Mouse (Mus musculus) forebrain, postnatal 0 days (tissue): ENCODE data around the gene Pm20d1. TPM values are rescaled to one million over a fixed set of nuclear protein-coding genes. Genes with fewer than 3 reads are reported as not detected.

Experiments used
- ATAC-seq: fragments of 200-750 bp; cut with Nextera tagmentation; 2 replicates; pipeline ENCODE4 v1.8.0; 2017; ENCODE audit warnings: mild to moderate bottlenecking, moderate library complexity
- DNase-seq: peaks from one replicate; pipeline ENCODE4 v3.0.0-alpha.2; 2015
- H3K27ac ChIP-seq: fragments of 300-500 bp; sonication (generic); 2 replicates; pipeline ENCODE4 v1.5.1; 2014; ENCODE audit warnings: low read depth, mild to moderate bottlenecking, antibody characterized with exemption, low read length, moderate library complexity, mixed read lengths
- H3K27me3 ChIP-seq: fragments of 300-500 bp; sonication (generic); 2 replicates; pipeline ENCODE4 v1.6.1; 2014; ENCODE audit warnings: mild to moderate bottlenecking, low read length, mixed read lengths; ENCODE audit not compliant: insufficient read depth
- H3K36me3 ChIP-seq: fragments of 300-500 bp; sonication (generic); 2 replicates; pipeline ENCODE4 v1.6.1; 2014; ENCODE audit warnings: mild to moderate bottlenecking, moderate library complexity; ENCODE audit not compliant: insufficient read depth
- H3K4me1 ChIP-seq: fragments of 300-500 bp; sonication (generic); 2 replicates; pipeline ENCODE4 v1.6.1; 2014; ENCODE audit warnings: antibody characterized with exemption; ENCODE audit not compliant: insufficient read depth
- H3K4me2 ChIP-seq: fragments of 300-500 bp; sonication (generic); 2 replicates; pipeline ENCODE4 v1.6.1; 2014; ENCODE audit warnings: low read depth, mild to moderate bottlenecking, moderate library complexity
- H3K4me3 ChIP-seq: fragments of 300-500 bp; sonication (generic); 2 replicates; pipeline ENCODE4 v1.5.1; 2014; ENCODE audit warnings: low read depth, low read length, mixed read lengths
- H3K9ac ChIP-seq: fragments of 300-500 bp; sonication (generic); 2 replicates; pipeline ENCODE4 v1.6.1; 2014; ENCODE audit warnings: mild to moderate bottlenecking
- H3K9me3 ChIP-seq: fragments of 300-500 bp; sonication (generic); 2 replicates; pipeline ENCODE4 v1.6.1; 2016; ENCODE audit warnings: low read length
- CTCF ChIP-seq: sonication (generic); IDR thresholded peaks from 2 replicates; pipeline ENCODE4 v1.5.1; 2016; ENCODE audit warnings: antibody characterized with exemption, control low read depth, low read depth
- WGBS: fragments of 180-500 bp; shearing (Covaris S2); extraction: QIAGEN DNeasy Blood & Tissue Kit; methylation state at CpG from one replicate; pipeline ENCODE4 v1.1.7; 2014; 5-methylcytosine and 5-hydroxymethylcytosine counted together
- polyA plus RNA-seq: library from polyadenylated mRNA; unstranded; fragments of >200 nt; fragmentation: Nextera tagmentation; extraction: Ambion mirVana; gene quantifications from 2 replicates; pipeline ENCODE4 v1.2.1, GENCODE M21; 2015
- total RNA-seq: library from RNA; depleted of rRNA; stranded (reverse); fragments of >200 nt; gene quantifications from 2 replicates; pipeline ENCODE4 v1.2.3, GENCODE M21; 2014

Gene Pm20d1
- total and polyA plus RNA-seq, 2 experiments from 2014 or later, result 0.19 to 0.33 TPM

- Histone ChIP-seq H3K36me3 (peaks cover 51% of the 10 kb centered on the region), H3K9ac (no peak overlapping the region), H3K27ac (no peak overlapping the region), H3K27me3 (no peaks in the 10 kb centered on the region), H3K4me3 (no peak overlapping the region), H3K9me3 (no peaks in the 10 kb centered on the region), H3K4me1 (no peaks in the 10 kb centered on the region), H3K4me2 (no peak overlapping the region)
- 82% methylated on average over 4 of the region's 4 CpGs for WGBS
- ATAC-seq (no peak), DNase-seq (no peak)
- TF ChIP-seq CTCF, result no peak
These were observed 45.0 kb downstream of the Pm20d1 start for GRCm38 (mm10) chr1:131842221-131842620.

- 92% methylated on average over 10 of the region's 10 CpGs for WGBS
- DNase-seq, result no peak
- Histone ChIP-seq H3K27me3 (no peaks in the 10 kb centered on the region), H3K36me3 (peaks cover 51% of the 10 kb centered on the region), H3K4me3 (no peak overlapping the region), H3K4me2 (no peak overlapping the region), H3K9me3 (no peaks in the 10 kb centered on the region), H3K27ac (no peak overlapping the region), H3K9ac (no peak overlapping the region), H3K4me1 (no peaks in the 10 kb centered on the region)
- TF ChIP-seq CTCF, result no peak
- no peak for ATAC-seq
These were observed 46.6 kb downstream of the Pm20d1 start for GRCm38 (mm10) chr1:131843758-131844157.

GRCm38 (mm10) chr1:131844883-131845282 lies 47.7 kb downstream of the Pm20d1 start:
- no peaks in the 10 kb centered on the region for H3K4me1 ChIP-seq
- H3K27ac ChIP-seq, result no peak overlapping the region
- TF ChIP-seq CTCF, result no peak
- no peak overlapping the region for H3K4me2 ChIP-seq
- H3K9ac ChIP-seq, result no peak overlapping the region
- H3K36me3 ChIP-seq, result peaks cover 51% of the 10 kb centered on the region
- no peaks in the 10 kb centered on the region for H3K27me3 ChIP-seq
- ATAC-seq, result no peak
- no peak overlapping the region for H3K4me3 ChIP-seq
- 51% methylated on average over 8 of the region's 8 CpGs for WGBS
- no peak for DNase-seq
- no peaks in the 10 kb centered on the region for H3K9me3 ChIP-seq

GRCm38 (mm10) chr1:131846255-131846654 lies 49.1 kb downstream of the Pm20d1 start:
- DNase-seq (peak; percentile 42), ATAC-seq (peak; percentile 55; the same call in 1 of the 2 replicates)
- H3K36me3 ChIP-seq, result peaks cover 37% of the 10 kb centered on the region
- H3K4me3 ChIP-seq, result no peak overlapping the region
- 73% methylated on average over 5 of the region's 5 CpGs for WGBS
- TF ChIP-seq CTCF, result peak; percentile 59
- H3K4me1 ChIP-seq, result no peaks in the 10 kb centered on the region
- H3K27ac ChIP-seq, result no peak overlapping the region
- no peaks in the 10 kb centered on the region for H3K27me3 ChIP-seq
- no peak overlapping the region for H3K9ac ChIP-seq
- no peak overlapping the region for H3K4me2 ChIP-seq
- H3K9me3 ChIP-seq, result no peaks in the 10 kb centered on the region

- no peak overlapping the region for H3K27ac ChIP-seq
- WGBS, result 84% methylated on average over 4 of the region's 4 CpGs
- no peaks in the 10 kb centered on the region for H3K36me3 ChIP-seq
- H3K4me1 ChIP-seq, result no peaks in the 10 kb centered on the region
- no peak overlapping the region for H3K4me3 ChIP-seq
- DNase-seq (no peak), ATAC-seq (no peak)
- TF ChIP-seq CTCF, result no peak
- H3K27me3 ChIP-seq, result no peaks in the 10 kb centered on the region
- no peak overlapping the region for H3K9ac ChIP-seq
- H3K9me3 ChIP-seq, result no peaks in the 10 kb centered on the region
- no peak overlapping the region for H3K4me2 ChIP-seq
These were observed 64.6 kb downstream of the Pm20d1 start for GRCm38 (mm10) chr1:131861811-131862210.

- Histone ChIP-seq H3K27me3 (no peaks in the 10 kb centered on the region), H3K4me3 (no peak overlapping the region), H3K4me2 (no peak overlapping the region), H3K9me3 (no peaks in the 10 kb centered on the region), H3K27ac (no peak overlapping the region), H3K4me1 (no peaks in the 10 kb centered on the region), H3K36me3 (no peaks in the 10 kb centered on the region), H3K9ac (no peak overlapping the region)
- WGBS, result 81% methylated on average over 5 of the region's 5 CpGs
- no peak for DNase-seq
- ATAC-seq, result no peak
- no peak for TF ChIP-seq CTCF
These were observed 68.4 kb downstream of the Pm20d1 start for GRCm38 (mm10) chr1:131865596-131865995.

- H3K9ac ChIP-seq, result no peak overlapping the region
- no peak for TF ChIP-seq CTCF
- no peak overlapping the region for H3K4me3 ChIP-seq
- H3K27me3 ChIP-seq, result no peaks in the 10 kb centered on the region
- no peak overlapping the region for H3K4me2 ChIP-seq
- WGBS, result 82% methylated on average over 6 of the region's 6 CpGs
- no peaks in the 10 kb centered on the region for H3K9me3 ChIP-seq
- no peaks in the 10 kb centered on the region for H3K4me1 ChIP-seq
- H3K36me3 ChIP-seq, result no peaks in the 10 kb centered on the region
- ATAC-seq (no peak), DNase-seq (no peak)
- no peak overlapping the region for H3K27ac ChIP-seq
These were observed 69.3 kb downstream of the Pm20d1 start for GRCm38 (mm10) chr1:131866304-131866999.
